Mouse (Mus musculus) spleen, adult 2 months (tissue): ENCODE data around the gene Ar.

Source experiments
- CTCF ChIP-seq: fragments of 200-500 bp; IDR thresholded peaks from 2 replicates; pipeline ENCODE4 v1.5.1; 2011; ENCODE audit warnings: mild to moderate bottlenecking, inconsistent platforms; ENCODE audit not compliant: insufficient read depth, insufficient read length, insufficient replicate concordance; ENCODE audit errors: extremely low read depth
- POLR2A ChIP-seq: fragments of 200-500 bp; IDR thresholded peaks from 2 replicates; pipeline ENCODE4 v1.6.1; 2011; ENCODE audit warnings: low read depth, low read length, inconsistent platforms

- TF ChIP-seq POLR2A (no peak), CTCF (no peak)
Observed at GRCm38 (mm10) chrX:98150393-98151119, 2.0 kb downstream of the Ar start.
